Mouse (Mus musculus) midbrain, embryonic 11.5 days (tissue): ENCODE measurements around the gene Paqr9. TPM values are rescaled to one million over a fixed set of nuclear protein-coding genes. Genes with fewer than 3 reads are reported as not detected.
A peak's percentile ranks its signal among the peaks of the same experiment; 100 is the strongest.

Experiments
- ATAC-seq: fragments of 200-750 bp; cut with Nextera tagmentation; 2 replicates; pipeline ENCODE4 v1.8.0; 2017; ENCODE audit warnings: moderate TSS enrichment, moderate library complexity; ENCODE audit not compliant: low FRiP score
- DNase-seq: peaks from one replicate; pipeline ENCODE4 v3.0.0; 2015; ENCODE audit warnings: low spot score; ENCODE audit errors: missing footprints
- H3K27ac ChIP-seq: fragments of 300-500 bp; sonication (generic); 2 replicates; pipeline ENCODE4 v1.5.1; 2014; ENCODE audit warnings: low read depth, low read length
- H3K27me3 ChIP-seq: fragments of 300-500 bp; sonication (generic); 2 replicates; pipeline ENCODE4 v1.6.1; 2014; ENCODE audit warnings: mild to moderate bottlenecking, low read length, moderate library complexity, mixed read lengths; ENCODE audit not compliant: control insufficient read depth, insufficient read depth
- H3K36me3 ChIP-seq: fragments of 300-500 bp; sonication (generic); 2 replicates; pipeline ENCODE4 v1.6.1; 2014; ENCODE audit warnings: mild to moderate bottlenecking, low read length, moderate library complexity, mixed read lengths; ENCODE audit not compliant: control insufficient read depth, insufficient read depth
- H3K4me1 ChIP-seq: fragments of 300-500 bp; sonication (generic); 2 replicates; pipeline ENCODE4 v1.6.1; 2014; ENCODE audit warnings: low read length; ENCODE audit not compliant: control insufficient read depth, insufficient read depth
- H3K4me2 ChIP-seq: fragments of 300-500 bp; sonication (generic); 2 replicates; pipeline ENCODE4 v1.6.1; 2014; ENCODE audit warnings: mild to moderate bottlenecking, moderate library complexity
- H3K4me3 ChIP-seq: fragments of 300-500 bp; sonication (generic); 2 replicates; pipeline ENCODE4 v1.5.1; 2014; ENCODE audit warnings: low read depth, low read length
- H3K9ac ChIP-seq: fragments of 300-500 bp; sonication (generic); 2 replicates; pipeline ENCODE4 v1.6.1; 2014; ENCODE audit warnings: low read length
- H3K9me3 ChIP-seq: fragments of 300-500 bp; sonication (generic); 2 replicates; pipeline ENCODE4 v1.6.1; 2016; ENCODE audit warnings: low read length; ENCODE audit not compliant: control insufficient read depth
- WGBS: fragments of 180-500 bp; shearing (Covaris S2); extraction: QIAGEN DNeasy Blood & Tissue Kit; methylation state at CpG from one replicate; pipeline ENCODE4 v1.1.7; 2014; 5-methylcytosine and 5-hydroxymethylcytosine counted together
- polyA plus RNA-seq: library from polyadenylated mRNA; unstranded; fragments of >200 nt; fragmentation: Nextera tagmentation; extraction: Ambion mirVana; gene quantifications from 2 replicates; pipeline ENCODE4 v1.2.1, GENCODE M21; 2014

Gene Paqr9
- polyA plus RNA-seq, 1 experiment from 2014 or later = 0.33 TPM

- peak; percentile 85 for DNase-seq
- no peak for ATAC-seq
- Histone ChIP-seq H3K36me3 (no peaks in the 10 kb centered on the region), H3K4me2 (peak overlapping the region; percentile 48), H3K27me3 (peaks cover 3% of the 10 kb centered on the region; the same call in 1 of the 2 replicates), H3K9ac (no peak overlapping the region), H3K4me3 (no peak overlapping the region), H3K4me1 (0 out of 2 replicates have a peak, but pooled peaks cover 3% of the 10 kb centered on the region), H3K9me3 (no peaks in the 10 kb centered on the region), H3K27ac (no peak overlapping the region)
- WGBS = 8% methylated on average over 8 of the region's 8 CpGs
Observed at GRCm38 (mm10) chr9:95582555-95582954, 23.1 kb downstream of the Paqr9 start.

GRCm38 (mm10) chr9:95586046-95586445, 26.6 kb downstream of the Paqr9 start:
- H3K36me3 ChIP-seq = no peaks in the 10 kb centered on the region
- WGBS = 74% methylated on average over 5 of the region's 5 CpGs
- H3K4me3 ChIP-seq = no peak overlapping the region
- H3K27me3 ChIP-seq = peaks cover 3% of the 10 kb centered on the region; the same call in 1 of the 2 replicates
- no peak overlapping the region for H3K9ac ChIP-seq
- DNase-seq (no peak), ATAC-seq (no peak)
- H3K4me2 ChIP-seq = no peak overlapping the region
- no peak overlapping the region for H3K27ac ChIP-seq
- 0 out of 2 replicates have a peak, but pooled peaks cover 3% of the 10 kb centered on the region for H3K4me1 ChIP-seq
- no peaks in the 10 kb centered on the region for H3K9me3 ChIP-seq

GRCm38 (mm10) chr9:95588070-95588469, 28.6 kb downstream of the Paqr9 start:
- no peaks in the 10 kb centered on the region for H3K27me3 ChIP-seq
- no peaks in the 10 kb centered on the region for H3K36me3 ChIP-seq
- DNase-seq = no peak
- peak; percentile 33; the same call in 1 of the 2 replicates for ATAC-seq
- H3K27ac ChIP-seq = no peak overlapping the region
- no peaks in the 10 kb centered on the region for H3K4me1 ChIP-seq
- H3K4me3 ChIP-seq = no peak overlapping the region
- no peaks in the 10 kb centered on the region for H3K9me3 ChIP-seq
- H3K4me2 ChIP-seq = no peak overlapping the region
- no peak overlapping the region for H3K9ac ChIP-seq
- 92% methylated on average over 7 of the region's 7 CpGs for WGBS

- Histone ChIP-seq H3K4me3 (no peak overlapping the region), H3K9ac (no peak overlapping the region), H3K4me2 (no peak overlapping the region), H3K36me3 (no peaks in the 10 kb centered on the region), H3K9me3 (no peaks in the 10 kb centered on the region), H3K27me3 (no peaks in the 10 kb centered on the region), H3K27ac (no peak overlapping the region), H3K4me1 (no peaks in the 10 kb centered on the region)
- ATAC-seq (no peak), DNase-seq (no peak)
- WGBS = 94% methylated on average over 4 of the region's 4 CpGs
Observed at GRCm38 (mm10) chr9:95594291-95594690, 34.8 kb downstream of the Paqr9 start.

- no peaks in the 10 kb centered on the region for H3K27me3 ChIP-seq
- no peak overlapping the region for H3K4me3 ChIP-seq
- no peaks in the 10 kb centered on the region for H3K9me3 ChIP-seq
- 67% methylated on average over 13 of the region's 13 CpGs for WGBS
- H3K4me1 ChIP-seq = no peaks in the 10 kb centered on the region
- DNase-seq = no peak
- H3K27ac ChIP-seq = no peak overlapping the region
- no peak for ATAC-seq
- H3K36me3 ChIP-seq = no peaks in the 10 kb centered on the region
- H3K9ac ChIP-seq = no peak overlapping the region
- no peak overlapping the region for H3K4me2 ChIP-seq
Observed at GRCm38 (mm10) chr9:95597466-95598178, 38.2 kb downstream of the Paqr9 start.

GRCm38 (mm10) chr9:95598179-95598721, 38.8 kb downstream of the Paqr9 start:
- no peaks in the 10 kb centered on the region for H3K27me3 ChIP-seq
- H3K9ac ChIP-seq = no peak overlapping the region
- H3K36me3 ChIP-seq = no peaks in the 10 kb centered on the region
- H3K4me2 ChIP-seq = no peak overlapping the region
- no peaks in the 10 kb centered on the region for H3K4me1 ChIP-seq
- no peak overlapping the region for H3K4me3 ChIP-seq
- H3K27ac ChIP-seq = no peak overlapping the region
- ATAC-seq (no peak), DNase-seq (no peak)
- WGBS = 62% methylated on average over 19 of the region's 19 CpGs
- no peaks in the 10 kb centered on the region for H3K9me3 ChIP-seq

GRCm38 (mm10) chr9:95599399-95599798, 39.9 kb downstream of the Paqr9 start:
- H3K4me1 ChIP-seq = no peaks in the 10 kb centered on the region
- H3K4me2 ChIP-seq = no peak overlapping the region
- 81% methylated on average over 4 of the region's 4 CpGs for WGBS
- no peaks in the 10 kb centered on the region for H3K9me3 ChIP-seq
- DNase-seq (no peak), ATAC-seq (no peak)
- H3K27ac ChIP-seq = no peak overlapping the region
- no peak overlapping the region for H3K4me3 ChIP-seq
- H3K36me3 ChIP-seq = no peaks in the 10 kb centered on the region
- no peak overlapping the region for H3K9ac ChIP-seq
- no peaks in the 10 kb centered on the region for H3K27me3 ChIP-seq

- no peaks in the 10 kb centered on the region for H3K4me1 ChIP-seq
- no peak for ATAC-seq
- no peaks in the 10 kb centered on the region for H3K36me3 ChIP-seq
- no peak for DNase-seq
- no peak overlapping the region for H3K27ac ChIP-seq
- no peak overlapping the region for H3K4me3 ChIP-seq
- H3K9ac ChIP-seq = no peak overlapping the region
- no peak overlapping the region for H3K4me2 ChIP-seq
- H3K27me3 ChIP-seq = no peaks in the 10 kb centered on the region
- 84% methylated on average over 3 of the region's 3 CpGs for WGBS
- no peaks in the 10 kb centered on the region for H3K9me3 ChIP-seq
Observed at GRCm38 (mm10) chr9:95602849-95603248, 43.4 kb downstream of the Paqr9 start.

- WGBS = 78% methylated on average over 9 of the region's 9 CpGs
- no peaks in the 10 kb centered on the region for H3K4me1 ChIP-seq
- H3K4me2 ChIP-seq = no peak overlapping the region
- H3K27ac ChIP-seq = no peak overlapping the region
- no peak overlapping the region for H3K9ac ChIP-seq
- no peaks in the 10 kb centered on the region for H3K9me3 ChIP-seq
- DNase-seq (no peak), ATAC-seq (no peak)
- H3K4me3 ChIP-seq = no peak overlapping the region
- H3K27me3 ChIP-seq = no peaks in the 10 kb centered on the region
- no peaks in the 10 kb centered on the region for H3K36me3 ChIP-seq
Observed at GRCm38 (mm10) chr9:95603316-95603715, 43.9 kb downstream of the Paqr9 start.
